Mouse (Mus musculus) lung, postnatal 36 days (tissue): ENCODE results near the gene Rhbdf2.
A peak's percentile ranks its signal among the peaks of the same experiment; 100 is the strongest.

Source experiments
- DNase-seq: peaks from one replicate; pipeline ENCODE4 v3.0.0; 2022; ENCODE audit warnings: mixed read lengths

Gene Rhbdf2

GRCm38 (mm10) chr11:116659027-116659621 lies 32.3 kb upstream of the Rhbdf2 start:
- no peak for DNase-seq

- DNase-seq = no peak
Measured at GRCm38 (mm10) chr11:116658238-116658637, 31.4 kb upstream of the Rhbdf2 start.

- peak; percentile 96 for DNase-seq
Measured at GRCm38 (mm10) chr11:116657311-116658223, 30.7 kb upstream of the Rhbdf2 start.

- peak; percentile 67 for DNase-seq
Measured at GRCm38 (mm10) chr11:116656348-116657191, 29.8 kb upstream of the Rhbdf2 start.

- DNase-seq = peak; percentile 9
Measured at GRCm38 (mm10) chr11:116654255-116654821, 27.5 kb upstream of the Rhbdf2 start, which contains the start of gene Cygb. Cygb (minus strand) TSS chr11:116654313.

- peak; percentile 25 for DNase-seq
Measured at GRCm38 (mm10) chr11:116653709-116654221, 26.9 kb upstream of the Rhbdf2 start.

GRCm38 (mm10) chr11:116653234-116653633 lies 26.4 kb upstream of the Rhbdf2 start, which contains the start of gene Prcd:
Prcd (plus strand) TSS chr11:116653534.
- no peak for DNase-seq

- no peak for DNase-seq
Measured at GRCm38 (mm10) chr11:116652330-116653098, 25.7 kb upstream of the Rhbdf2 start.

GRCm38 (mm10) chr11:116651339-116651738 lies 24.5 kb upstream of the Rhbdf2 start:
- DNase-seq = no peak

- no peak for DNase-seq
Measured at GRCm38 (mm10) chr11:116650811-116651210, 24.0 kb upstream of the Rhbdf2 start.

- DNase-seq = no peak
Measured at GRCm38 (mm10) chr11:116649711-116650337, 23.0 kb upstream of the Rhbdf2 start.

GRCm38 (mm10) chr11:116648976-116649375 lies 22.2 kb upstream of the Rhbdf2 start:
- DNase-seq = no peak

GRCm38 (mm10) chr11:116648213-116648921 lies 21.5 kb upstream of the Rhbdf2 start:
- DNase-seq = peak; percentile 64

GRCm38 (mm10) chr11:116647340-116647991 lies 20.6 kb upstream of the Rhbdf2 start:
- DNase-seq = peak; percentile 70

- no peak for DNase-seq
Measured at GRCm38 (mm10) chr11:116646771-116647170, 20.0 kb upstream of the Rhbdf2 start.

- DNase-seq = no peak
Measured at GRCm38 (mm10) chr11:116646136-116646535, 19.3 kb upstream of the Rhbdf2 start.

- no peak for DNase-seq
Measured at GRCm38 (mm10) chr11:116645446-116646110, 18.8 kb upstream of the Rhbdf2 start.

GRCm38 (mm10) chr11:116644225-116645112 lies 17.6 kb upstream of the Rhbdf2 start:
- peak; percentile 37 for DNase-seq
